Mouse (Mus musculus): ENCODE results near the gene Muc1. TPM values are rescaled to one million over a fixed set of nuclear protein-coding genes. Genes with fewer than 3 reads are reported as not detected.
A peak's percentile ranks its signal among the peaks of the same experiment; 100 is the strongest.

Muc1 gene
- polyA plus RNA-seq, 1 experiment from 2014 or later, result 1.8 TPM

DNA sequence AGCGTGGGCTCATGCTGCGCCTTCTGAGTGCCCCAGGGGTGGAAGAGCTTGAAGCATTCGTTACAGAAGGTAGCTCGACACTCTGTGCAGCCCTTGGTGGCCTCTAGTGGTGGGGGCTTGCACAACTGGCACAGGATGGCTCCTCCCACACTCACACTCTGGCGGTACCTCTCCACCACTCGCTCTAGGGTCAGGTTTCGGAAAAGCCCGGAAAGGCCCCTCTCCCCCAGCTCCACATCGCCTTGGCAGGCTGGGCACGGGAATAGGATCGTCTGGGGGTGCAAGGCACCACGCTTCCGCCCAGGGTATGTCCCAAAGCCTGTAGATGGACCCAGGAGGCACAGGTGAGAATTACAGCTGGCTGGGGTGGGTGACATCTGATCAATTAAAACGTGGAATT lies 14.8 kb downstream of the Muc1 start:
- no peaks in the 10 kb centered on the region for H3K9me3 ChIP-seq
- ATAC-seq (replicated peaks), result no peak; the same call in 1 of the 2 replicates
- H3K4me3 ChIP-seq, result peak overlapping the region; percentile 74
- WGBS, result 9% methylated on average over 14 of the region's 14 CpGs
- peak overlapping the region; percentile 96 for H3K27ac ChIP-seq (replicated peaks)
- no peaks in the 10 kb centered on the region for H3K27me3 ChIP-seq
- peak overlapping the region; percentile 74 for H3K9ac ChIP-seq (replicated peaks)
- peaks cover 49% of the 10 kb centered on the region for H3K4me1 ChIP-seq
- peak overlapping the region; percentile 91 for H3K4me2 ChIP-seq (replicated peaks)
- H3K36me3 ChIP-seq, result peaks cover 38% of the 10 kb centered on the region

GRCm38 (mm10) chr3:89244158-89244981 lies 15.5 kb downstream of the Muc1 start:
- H3K27me3 ChIP-seq, result no peaks in the 10 kb centered on the region
- peak overlapping the region; percentile 74 for H3K4me3 ChIP-seq
- H3K9ac ChIP-seq (replicated peaks), result peak overlapping the region; percentile 74
- H3K4me2 ChIP-seq (replicated peaks), result peak overlapping the region; percentile 91
- no peaks in the 10 kb centered on the region for H3K9me3 ChIP-seq
- ATAC-seq (replicated peaks), result peak; percentile 23
- peak overlapping the region; percentile 96 for H3K27ac ChIP-seq (replicated peaks)
- H3K36me3 ChIP-seq, result peaks cover 31% of the 10 kb centered on the region
- 6% methylated on average over 25 of the region's 25 CpGs for WGBS
- H3K4me1 ChIP-seq, result peaks cover 49% of the 10 kb centered on the region

DNA sequence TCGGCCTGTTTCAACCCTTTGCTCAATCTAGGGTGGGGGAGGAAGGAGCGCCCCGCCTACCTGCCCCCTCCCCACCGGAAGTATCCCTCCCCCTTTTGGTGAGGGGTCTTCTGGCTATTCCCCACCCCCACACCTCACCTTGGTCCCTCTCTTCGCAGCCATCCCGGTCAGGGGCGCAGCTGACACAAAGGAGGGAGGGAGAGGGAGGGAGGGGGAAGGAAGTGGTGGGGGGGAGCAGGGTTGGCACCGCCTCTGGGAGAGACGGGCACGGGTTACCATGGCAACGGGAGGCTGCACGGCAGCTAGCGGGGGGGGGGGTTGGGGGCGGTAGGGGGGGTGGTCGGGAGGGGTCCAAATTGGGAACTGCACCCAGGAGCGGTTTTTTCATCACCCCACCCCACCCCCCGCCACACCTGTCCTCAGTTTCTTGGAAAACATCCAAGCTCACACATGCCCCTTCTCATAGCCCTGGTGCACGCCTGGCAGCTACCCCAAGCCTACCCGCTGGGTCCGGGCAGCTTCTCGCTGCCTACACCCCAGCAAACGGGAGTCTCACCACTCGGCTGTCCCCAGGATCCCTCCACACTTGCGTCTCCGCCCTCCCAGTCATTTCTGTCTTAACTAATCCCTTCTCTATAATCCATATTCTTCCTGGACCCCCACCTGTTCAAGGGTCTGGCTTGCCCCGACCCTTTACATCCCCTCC lies 16.3 kb downstream of the Muc1 start:
- Histone ChIP-seq H3K4me3 (peak overlapping the region; percentile 74), H3K27me3 (no peaks in the 10 kb centered on the region), H3K9ac (replicated peaks) (peak overlapping the region; percentile 74), H3K4me2 (replicated peaks) (peak overlapping the region; percentile 91), H3K27ac (replicated peaks) (peak overlapping the region; percentile 96), H3K9me3 (no peaks in the 10 kb centered on the region), H3K36me3 (peaks cover 23% of the 10 kb centered on the region), H3K4me1 (peaks cover 49% of the 10 kb centered on the region)
- peak; percentile 68 for ATAC-seq (replicated peaks)
- WGBS, result 1% methylated on average over 24 of the region's 26 CpGs

DNA sequence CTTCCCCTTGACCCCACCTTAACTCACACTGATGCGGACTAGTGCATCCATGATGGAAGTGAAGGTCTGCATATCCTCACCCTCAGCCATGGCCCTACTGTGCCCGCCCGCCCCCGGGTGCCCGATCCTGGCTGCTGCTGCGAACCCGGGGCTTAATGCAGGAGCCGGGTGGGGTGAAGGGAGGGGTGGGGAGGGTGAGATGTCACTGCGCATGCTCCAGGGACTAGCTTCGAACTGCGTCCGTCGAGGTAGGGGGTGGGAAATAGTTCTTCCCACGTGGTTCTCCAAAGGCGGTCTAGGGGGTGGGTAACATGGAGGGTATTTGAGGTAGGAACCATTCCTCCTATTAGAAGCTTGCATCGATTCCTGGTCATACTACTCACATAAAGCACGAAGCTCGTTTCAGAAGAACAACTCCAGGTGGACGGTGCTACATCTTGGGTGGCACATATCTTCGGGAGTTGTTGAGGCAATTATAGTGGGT lies 16.9 kb downstream of the Muc1 start, which contains the start of gene Krtcap2:
Gene Krtcap2 (plus strand): TSS at position 279 of the 484 bp plus-strand sequence.
- H3K36me3 ChIP-seq, result peaks cover 18% of the 10 kb centered on the region
- peak within 1 kb of the TSS; percentile 96 for H3K27ac ChIP-seq (replicated peaks)
- H3K4me1 ChIP-seq, result peaks cover 49% of the 10 kb centered on the region
- peak within 1 kb of the TSS; percentile 91 for H3K4me2 ChIP-seq (replicated peaks)
- peak within 1 kb of the TSS; percentile 74 for H3K9ac ChIP-seq (replicated peaks)
- no peaks in the 10 kb centered on the region for H3K27me3 ChIP-seq
- H3K9me3 ChIP-seq, result no peaks in the 10 kb centered on the region
- WGBS, result 3% methylated on average over 20 of the region's 20 CpGs
- peak within 1 kb of the TSS; percentile 74 for H3K4me3 ChIP-seq
- ATAC-seq (replicated peaks), result peak; percentile 62

DNA sequence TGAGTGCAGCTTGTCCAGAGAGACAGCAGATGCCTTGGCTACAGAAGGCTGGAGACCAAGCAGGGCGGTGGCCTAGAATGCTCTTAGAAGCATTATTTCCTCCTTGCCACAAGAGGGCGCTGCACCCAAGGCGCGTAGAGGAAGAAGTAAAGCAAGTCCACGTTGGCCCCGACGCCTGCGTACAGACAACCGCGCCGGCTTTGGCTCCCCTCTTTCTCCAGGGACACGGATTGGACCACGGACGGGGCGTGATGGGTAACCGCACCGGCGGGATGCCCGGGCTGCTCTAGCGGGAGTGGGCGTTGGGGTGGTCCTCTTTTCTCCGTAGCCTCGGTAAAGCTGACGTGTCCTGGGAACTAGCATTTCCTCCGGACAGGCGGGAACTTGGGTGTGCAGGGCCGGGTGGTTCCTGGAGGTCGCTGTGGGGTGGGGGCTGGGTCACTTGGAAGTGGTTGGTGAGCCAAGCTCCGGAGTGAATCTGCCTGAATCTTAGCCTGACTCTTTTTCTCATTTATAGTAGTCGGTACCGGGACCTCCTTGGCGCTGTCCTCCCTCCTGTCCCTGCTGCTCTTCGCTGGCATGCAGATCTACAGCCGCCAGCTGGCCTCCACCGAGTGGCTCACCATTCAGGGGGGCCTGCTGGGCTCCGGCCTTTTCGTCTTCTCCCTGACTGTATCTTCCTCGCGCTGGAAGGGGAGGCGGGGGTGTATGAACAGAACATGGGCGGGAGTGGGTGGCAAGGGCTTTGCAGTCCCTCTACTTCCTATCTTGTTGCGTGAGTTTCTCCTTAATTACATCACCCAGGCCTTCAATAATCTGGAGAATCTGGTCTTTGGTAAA lies 17.6 kb downstream of the Muc1 start, which contains the start of gene Trim46:
Gene Trim46 (minus strand): TSS at position 49 of the 840 bp plus-strand sequence.
- Histone ChIP-seq H3K4me3 (peak within 1 kb of the TSS; percentile 74), H3K9me3 (no peaks in the 10 kb centered on the region), H3K4me2 (replicated peaks) (peak within 1 kb of the TSS; percentile 91), H3K9ac (replicated peaks) (peak within 1 kb of the TSS; percentile 74), H3K4me1 (peaks cover 53% of the 10 kb centered on the region), H3K27ac (replicated peaks) (peak within 1 kb of the TSS; percentile 96), H3K27me3 (no peaks in the 10 kb centered on the region), H3K36me3 (peaks cover 10% of the 10 kb centered on the region)
- WGBS, result under 1% methylated on average over 42 of the region's 42 CpGs
- peak; percentile 74 for ATAC-seq (replicated peaks)

DNA sequence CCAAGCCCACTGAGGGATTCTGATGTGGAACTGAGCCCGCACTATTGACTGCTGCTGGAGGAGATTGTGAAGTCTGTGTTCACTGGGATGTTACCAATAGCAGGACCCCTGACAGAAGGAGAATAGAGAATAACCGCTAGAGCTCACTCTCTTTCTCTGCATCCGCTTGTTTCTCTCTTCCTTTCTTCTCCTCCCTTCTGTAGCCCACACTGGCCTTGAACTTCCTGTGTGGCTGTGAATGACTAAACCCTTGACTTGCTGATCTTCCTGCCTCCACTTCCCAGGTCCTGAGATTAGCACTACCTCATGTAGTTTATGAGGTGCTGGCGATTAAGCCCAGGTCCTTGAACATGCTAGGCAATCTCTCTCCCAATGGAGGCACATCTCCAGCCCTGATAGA lies 18.6 kb downstream of the Muc1 start:
- Histone ChIP-seq H3K27me3 (no peaks in the 10 kb centered on the region), H3K4me2 (replicated peaks) (peak overlapping the region; percentile 91), H3K9ac (replicated peaks) (no peak overlapping the region), H3K9me3 (no peaks in the 10 kb centered on the region), H3K4me3 (peak overlapping the region; percentile 74), H3K4me1 (peaks cover 48% of the 10 kb centered on the region), H3K36me3 (peaks cover under 1% of the 10 kb centered on the region; the same call in 1 of the 2 replicates), H3K27ac (replicated peaks) (no peak overlapping the region)
- 87% methylated on average over 4 of the region's 4 CpGs for WGBS
- ATAC-seq (replicated peaks), result no peak

DNA sequence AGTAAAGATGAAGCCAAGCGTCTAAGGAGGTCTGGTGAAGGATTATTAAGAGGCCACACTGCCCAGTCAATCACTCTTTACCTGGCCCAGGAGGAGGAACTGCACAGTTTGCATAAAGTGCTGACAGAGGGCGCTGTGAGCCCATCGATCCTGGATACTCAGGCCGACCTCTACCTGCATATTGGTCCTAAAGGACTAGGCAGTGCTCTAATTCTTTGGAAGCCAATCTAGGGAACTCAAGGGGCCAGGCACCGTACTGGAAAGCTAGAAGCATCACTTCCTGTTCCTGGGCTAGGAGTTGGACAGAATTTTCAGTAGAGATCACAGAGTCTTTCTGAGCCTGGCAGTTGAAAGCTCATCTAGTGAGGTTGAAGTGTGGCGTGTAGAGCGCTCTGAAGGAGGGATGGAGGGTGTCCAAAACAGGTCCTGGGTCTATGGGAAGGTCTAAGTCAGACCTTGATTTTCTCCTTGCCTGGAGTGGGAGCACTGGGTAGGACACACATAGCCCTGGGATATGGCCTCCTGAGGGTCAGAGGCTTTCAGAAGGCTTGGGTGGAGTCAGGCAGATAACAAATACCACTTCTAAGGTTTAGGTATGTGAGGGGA lies 21.7 kb downstream of the Muc1 start:
- Histone ChIP-seq H3K9ac (replicated peaks) (no peak overlapping the region), H3K9me3 (no peaks in the 10 kb centered on the region), H3K4me3 (no peak overlapping the region), H3K27me3 (no peaks in the 10 kb centered on the region), H3K36me3 (no peaks in the 10 kb centered on the region), H3K27ac (replicated peaks) (no peak overlapping the region), H3K4me1 (peaks cover 22% of the 10 kb centered on the region), H3K4me2 (replicated peaks) (no peak overlapping the region)
- 23% methylated on average over 7 of the region's 7 CpGs for WGBS
- no peak for ATAC-seq (replicated peaks)

GRCm38 (mm10) chr3:89251365-89251895 lies 22.6 kb downstream of the Muc1 start:
- Histone ChIP-seq H3K9ac (replicated peaks) (no peak overlapping the region), H3K36me3 (no peaks in the 10 kb centered on the region), H3K9me3 (no peaks in the 10 kb centered on the region), H3K4me2 (replicated peaks) (no peak overlapping the region), H3K4me1 (peaks cover 17% of the 10 kb centered on the region), H3K4me3 (no peak overlapping the region), H3K27me3 (no peaks in the 10 kb centered on the region), H3K27ac (replicated peaks) (no peak overlapping the region)
- no peak for ATAC-seq (replicated peaks)
- 10% methylated on average over 17 of the region's 17 CpGs for WGBS

DNA sequence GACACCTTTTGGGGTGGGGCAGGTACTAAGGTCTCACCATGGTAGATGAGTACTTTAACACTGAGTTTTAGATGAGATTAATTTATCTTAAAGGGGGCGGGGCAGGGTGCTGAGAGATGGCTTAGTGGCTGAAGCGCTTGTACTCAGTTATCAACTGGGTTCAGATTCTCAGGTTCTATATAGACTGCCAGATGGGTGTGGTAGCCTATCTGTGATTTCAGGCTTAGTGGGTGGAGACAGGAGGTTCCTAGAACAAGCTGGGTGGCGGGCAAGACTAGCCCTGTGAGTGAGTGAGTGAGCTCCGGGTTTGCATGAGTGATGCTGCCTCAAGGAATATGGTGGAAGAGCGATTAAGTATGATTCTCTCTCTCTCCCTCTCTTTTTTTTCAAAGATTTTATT lies 26.1 kb downstream of the Muc1 start:
- Histone ChIP-seq H3K4me3 (no peak overlapping the region), H3K4me2 (replicated peaks) (no peak overlapping the region), H3K9me3 (no peaks in the 10 kb centered on the region), H3K27ac (replicated peaks) (no peak overlapping the region), H3K36me3 (no peaks in the 10 kb centered on the region), H3K4me1 (peaks cover 6% of the 10 kb centered on the region; the same call in 1 of the 2 replicates), H3K27me3 (no peaks in the 10 kb centered on the region), H3K9ac (replicated peaks) (no peak overlapping the region)
- no peak for ATAC-seq (replicated peaks)
- 91% methylated on average over 5 of the region's 5 CpGs for WGBS

DNA sequence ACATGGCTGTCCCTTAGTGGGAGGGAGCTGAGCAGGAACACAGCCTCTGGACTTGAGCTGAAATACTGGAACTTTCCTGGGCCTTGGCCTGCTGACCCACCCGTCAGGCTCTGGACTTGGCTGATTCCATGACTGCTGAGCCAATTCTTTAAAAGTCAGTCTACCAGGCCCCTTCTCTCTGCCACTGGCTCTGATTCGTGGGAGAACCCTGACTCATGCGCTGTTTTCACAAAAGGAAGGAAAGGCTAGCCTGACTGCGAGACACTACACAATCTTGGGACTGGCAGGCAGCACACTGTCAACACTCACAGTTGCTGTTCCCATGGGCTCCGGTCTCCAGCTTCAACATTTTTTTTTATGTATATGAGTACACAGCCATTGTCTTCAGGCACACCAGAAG lies 27.3 kb downstream of the Muc1 start:
- ATAC-seq (replicated peaks), result no peak
- Histone ChIP-seq H3K4me3 (no peak overlapping the region), H3K9me3 (no peaks in the 10 kb centered on the region), H3K27ac (replicated peaks) (no peak overlapping the region), H3K27me3 (no peaks in the 10 kb centered on the region), H3K4me1 (peaks cover 5% of the 10 kb centered on the region; the same call in 1 of the 2 replicates), H3K36me3 (no peaks in the 10 kb centered on the region), H3K4me2 (replicated peaks) (no peak overlapping the region), H3K9ac (replicated peaks) (no peak overlapping the region)
- 81% methylated on average over 5 of the region's 5 CpGs for WGBS

- no peak for ATAC-seq (replicated peaks)
- Histone ChIP-seq H3K4me2 (replicated peaks) (no peak within 1 kb of the TSS), H3K4me3 (no peak within 1 kb of the TSS), H3K27ac (replicated peaks) (no peak within 1 kb of the TSS), H3K9ac (replicated peaks) (no peak within 1 kb of the TSS), H3K27me3 (no peaks in the 10 kb centered on the region), H3K4me1 (no peaks in the 10 kb centered on the region), H3K36me3 (no peaks in the 10 kb centered on the region), H3K9me3 (no peaks in the 10 kb centered on the region)
- 57% methylated on average over 7 of the region's 7 CpGs for WGBS
These were observed 30.2 kb downstream of the Muc1 start, which contains the start of gene Dpm3 for GRCm38 (mm10) chr3:89259076-89259475. Gene Dpm3 (plus strand): TSS chr3:89259358.

All from forebrain, embryonic 15.5 days (tissue).